Mouse (Mus musculus) ZHBTc4 (cell line): Measurements from ENCODE around the gene Sumo3.

Source experiments
- DNase-seq: peaks from one replicate; pipeline ENCODE4 v3.0.0-alpha.2; 2011; ENCODE audit warnings: low read depth, low spot score

The Sumo3 gene

GRCm38 (mm10) chr10:77626036-77626435 is 20.1 kb downstream of the Sumo3 start:
- no peak for DNase-seq

- DNase-seq: no peak
These were observed 20.7 kb downstream of the Sumo3 start for GRCm38 (mm10) chr10:77626591-77626990.

DNA sequence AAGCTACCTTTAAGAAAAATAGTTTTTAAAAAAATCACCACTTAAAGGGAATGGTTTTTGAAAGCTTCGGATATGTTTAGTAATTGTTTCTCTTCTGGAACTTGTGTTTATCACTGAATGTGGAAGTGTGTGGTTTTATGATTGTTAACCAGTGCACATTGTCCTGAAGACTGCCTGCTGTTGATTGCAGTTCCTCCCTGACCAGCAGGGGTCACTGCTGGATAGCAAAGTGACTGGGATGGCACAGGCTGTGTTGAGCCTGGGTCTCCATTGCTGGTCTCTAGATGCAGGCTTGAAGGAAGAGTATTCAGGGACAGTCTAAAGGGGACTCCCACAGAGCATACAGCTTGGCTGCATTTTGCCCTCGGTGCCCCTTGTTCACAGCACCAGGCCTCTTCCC is 21.6 kb downstream of the Sumo3 start:
- peak; percentile 89 for DNase-seq

DNA sequence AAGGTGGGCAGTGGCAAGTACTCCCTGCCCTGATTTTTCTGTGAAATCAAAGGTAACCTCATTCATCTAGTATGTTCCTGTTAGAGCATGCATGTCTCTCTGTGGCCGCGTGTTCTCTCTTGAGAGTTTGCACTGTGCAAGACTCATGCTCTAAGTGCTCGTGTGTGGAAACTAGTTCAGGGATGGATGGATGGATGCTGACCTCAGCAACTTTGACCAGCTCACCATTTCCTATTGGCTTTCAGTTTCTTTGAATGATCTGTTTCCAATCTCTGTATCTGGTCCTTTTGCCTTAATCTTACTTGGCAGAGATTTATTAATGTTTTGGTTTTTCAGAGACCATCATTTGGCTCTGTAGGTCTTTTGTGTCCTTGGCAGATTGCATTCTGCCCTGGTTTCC is 23.3 kb downstream of the Sumo3 start:
- DNase-seq: no peak

- no peak for DNase-seq
These were observed 24.1 kb downstream of the Sumo3 start for GRCm38 (mm10) chr10:77629970-77630369.

- DNase-seq: no peak
These were observed 28.1 kb downstream of the Sumo3 start for GRCm38 (mm10) chr10:77634016-77634415.

- DNase-seq: no peak
These were observed 28.7 kb downstream of the Sumo3 start for GRCm38 (mm10) chr10:77634452-77635231.

DNA sequence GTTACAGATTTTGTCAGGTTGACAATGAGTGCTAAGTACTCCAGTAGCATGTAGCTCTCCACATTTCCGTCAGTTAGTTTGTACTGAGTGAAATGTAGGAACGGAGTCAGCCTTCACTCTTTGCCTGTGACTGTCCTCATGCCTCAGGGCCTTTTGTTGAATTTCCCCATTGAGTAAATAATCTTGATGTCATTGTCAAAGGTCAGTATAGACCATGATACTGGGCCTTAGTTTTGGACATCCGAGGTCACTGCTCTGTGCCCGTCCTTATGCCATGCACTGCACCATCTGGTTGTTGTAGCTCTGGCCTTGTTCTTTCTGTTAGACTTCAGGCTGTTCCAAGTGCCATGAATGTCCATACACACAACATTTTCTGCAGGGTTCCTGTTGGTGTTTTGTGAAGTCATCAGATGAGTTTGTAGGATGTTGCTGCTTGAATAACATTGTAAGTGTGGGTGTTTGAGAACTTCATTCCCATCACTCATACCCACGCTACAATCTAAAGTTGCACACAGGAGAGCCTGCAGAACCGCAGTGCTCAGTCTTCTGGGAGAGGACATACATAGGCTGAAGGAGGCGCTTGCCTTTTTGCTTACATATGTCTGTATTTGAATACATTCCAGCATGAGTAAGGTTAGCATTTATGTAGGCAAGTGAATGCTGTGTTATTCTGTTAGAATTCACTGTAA is 30.5 kb downstream of the Sumo3 start:
- no peak for DNase-seq

DNA sequence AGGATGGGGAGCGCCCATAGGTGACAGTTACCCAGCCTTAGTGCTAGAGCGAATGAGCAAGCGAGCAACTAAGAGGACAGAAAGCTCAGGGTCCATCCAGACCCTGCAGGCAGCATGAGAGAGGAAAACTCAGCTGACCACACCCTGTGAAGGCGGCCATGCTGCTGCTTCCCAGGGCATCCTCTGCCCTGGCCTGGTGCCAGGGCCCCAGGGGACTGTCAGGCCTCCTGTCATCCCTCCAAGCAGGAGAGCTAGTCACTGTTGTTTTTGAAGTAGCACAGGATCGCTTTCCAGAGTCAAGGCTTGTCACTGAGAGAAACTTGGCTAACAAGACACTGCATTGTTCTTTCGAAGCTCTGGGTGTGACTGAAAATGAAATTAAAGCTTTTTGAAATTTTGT is 33.1 kb downstream of the Sumo3 start:
- DNase-seq: no peak

- no peak for DNase-seq
These were observed 37.3 kb downstream of the Sumo3 start for GRCm38 (mm10) chr10:77643160-77643559.

- DNase-seq: no peak
These were observed 39.7 kb downstream of the Sumo3 start for GRCm38 (mm10) chr10:77645571-77645970.

- no peak for DNase-seq
These were observed 41.6 kb downstream of the Sumo3 start for GRCm38 (mm10) chr10:77647461-77647860.

- peak; percentile 56 for DNase-seq
These were observed 42.0 kb downstream of the Sumo3 start for GRCm38 (mm10) chr10:77647901-77648300.

DNA sequence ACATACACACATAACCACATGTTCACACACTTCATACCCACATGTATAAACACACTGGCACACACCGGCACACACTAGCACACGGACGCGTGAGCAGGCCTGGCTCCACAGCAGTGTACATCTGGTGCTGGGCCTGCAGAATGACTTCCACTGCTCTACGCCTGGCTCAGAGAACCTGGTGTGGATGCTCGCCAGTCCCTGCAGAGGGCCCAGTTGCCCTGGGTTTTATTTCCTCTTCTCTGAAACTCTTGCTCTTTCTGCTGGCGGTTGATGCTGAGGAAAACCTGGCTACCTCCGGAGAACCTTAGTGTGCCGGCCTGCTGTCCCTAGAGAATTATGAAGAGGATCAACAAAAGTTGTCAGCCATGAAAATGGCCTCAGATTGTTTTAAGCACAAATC is 46.1 kb downstream of the Sumo3 start:
- DNase-seq: no peak

GRCm38 (mm10) chr10:77658286-77658994 is 52.5 kb downstream of the Sumo3 start:
- no peak for DNase-seq

DNA sequence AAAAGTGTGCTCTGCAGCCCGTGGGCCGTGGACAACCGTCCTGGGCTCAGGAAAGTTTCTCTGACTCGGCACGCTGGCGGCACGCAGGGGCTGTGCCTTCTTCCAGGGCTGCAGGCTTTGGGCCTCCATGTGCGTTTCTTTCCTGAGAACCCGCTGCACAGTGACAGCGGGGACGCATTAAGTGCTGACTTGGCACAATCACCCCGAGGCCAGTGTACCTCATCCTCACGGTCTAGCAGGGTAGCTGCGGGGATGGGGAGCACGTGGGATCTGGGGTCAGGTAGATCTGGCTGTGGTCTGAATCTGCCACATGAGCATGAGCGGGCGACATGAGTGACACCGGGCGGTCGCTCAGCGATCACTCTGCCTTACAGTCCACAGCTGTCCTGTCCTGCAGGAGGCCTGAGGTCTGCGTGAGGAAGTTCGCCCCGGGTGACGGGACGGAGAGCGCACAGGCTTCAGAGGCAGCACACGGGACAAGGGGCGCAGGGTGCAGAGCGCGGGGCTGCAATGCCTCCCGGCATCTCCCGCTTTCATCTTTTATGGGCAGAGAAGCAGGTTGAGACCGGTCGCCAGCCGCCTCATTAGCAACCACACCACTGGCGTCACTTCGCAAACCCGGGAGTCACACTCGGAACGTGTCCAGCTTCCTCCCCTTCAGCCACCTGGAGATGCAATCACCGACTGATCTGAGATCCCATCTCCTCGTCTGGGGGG is 58.2 kb downstream of the Sumo3 start:
- DNase-seq: peak; percentile 61

GRCm38 (mm10) chr10:77666342-77666741 is 60.4 kb downstream of the Sumo3 start:
- DNase-seq: no peak

DNA sequence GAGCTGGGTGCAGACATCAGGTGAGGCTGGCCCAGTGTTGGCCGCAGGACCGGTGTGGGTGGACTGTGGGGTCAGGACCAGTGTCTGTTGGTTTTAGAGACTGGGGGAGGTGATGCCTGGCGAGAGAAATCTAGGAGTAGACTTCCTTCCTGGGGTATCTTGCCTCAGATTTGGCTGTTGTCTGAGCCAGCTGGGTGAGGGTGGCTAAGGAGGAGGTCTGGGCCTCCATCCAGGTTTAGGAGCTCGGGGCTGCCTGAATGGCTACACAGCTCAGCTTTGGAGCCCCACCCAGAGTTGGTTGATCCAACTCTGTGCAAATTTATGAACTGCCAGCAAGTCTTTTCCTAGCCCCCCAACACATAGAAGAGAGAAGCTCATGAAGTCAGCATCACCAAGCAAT is 61.5 kb downstream of the Sumo3 start:
- DNase-seq: no peak
